Mouse (Mus musculus) frontal cortex, postnatal 14 days (tissue): ENCODE data around the gene Akap12.

Source experiments
- DNase-seq, 2 experiments: peaks; one replicate each; pipeline ENCODE4 v3.0.0; 2022; ENCODE audit warnings: low spot score in 2 of 2

Akap12 gene

DNA sequence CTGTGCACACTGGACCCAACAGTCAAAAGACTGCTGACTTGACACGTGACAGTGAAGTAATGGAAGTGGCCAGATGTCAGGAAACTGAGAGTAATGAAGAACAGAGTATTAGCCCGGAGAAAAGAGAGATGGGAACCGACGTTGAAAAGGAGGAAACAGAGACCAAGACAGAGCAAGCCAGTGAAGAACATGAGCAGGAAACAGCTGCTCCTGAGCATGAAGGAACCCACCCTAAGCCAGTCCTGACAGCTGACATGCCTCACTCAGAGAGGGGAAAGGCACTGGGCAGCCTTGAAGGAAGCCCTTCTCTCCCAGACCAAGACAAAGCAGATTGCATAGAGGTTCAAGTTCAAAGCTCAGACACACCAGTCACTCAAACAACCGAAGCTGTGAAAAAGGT lies 90.5 kb downstream of the Akap12 start:
- no peak for DNase-seq

DNA sequence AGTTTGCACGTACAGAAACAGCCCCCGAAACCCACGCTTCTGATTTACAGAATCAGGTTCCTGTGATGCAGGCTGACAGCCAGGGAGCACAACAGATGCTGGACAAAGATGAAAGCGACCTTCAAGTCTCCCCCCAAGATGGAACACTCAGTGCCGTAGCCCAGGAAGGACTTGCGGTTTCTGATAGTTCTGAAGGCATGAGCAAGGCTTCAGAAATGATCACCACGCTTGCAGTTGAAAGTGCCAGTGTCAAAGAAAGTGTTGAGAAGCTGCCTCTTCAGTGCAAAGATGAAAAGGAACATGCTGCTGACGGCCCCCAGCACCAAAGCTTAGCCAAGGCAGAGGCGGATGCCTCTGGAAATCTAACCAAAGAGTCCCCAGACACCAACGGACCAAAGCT lies 91.3 kb downstream of the Akap12 start:
- DNase-seq, result no peak

DNA sequence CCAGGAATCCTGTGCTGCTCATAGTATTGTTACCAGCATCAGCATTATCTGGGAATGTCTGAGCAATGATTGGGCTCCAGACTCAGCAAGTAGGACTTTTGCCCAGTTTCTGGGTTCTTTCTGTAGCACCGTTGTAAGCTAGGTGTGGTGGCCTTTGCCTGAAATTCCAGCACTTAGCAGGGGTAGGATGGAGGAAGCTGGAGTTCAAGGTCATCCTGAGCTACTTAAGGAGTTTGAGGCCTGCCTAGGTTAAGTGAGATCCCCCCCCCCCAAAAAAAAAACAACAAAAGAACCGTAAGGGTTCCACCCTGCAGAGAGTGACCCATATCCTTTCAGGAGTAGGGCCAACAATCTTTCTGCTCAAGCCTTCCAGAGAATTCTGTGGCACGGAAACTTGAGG lies 98.4 kb downstream of the Akap12 start:
- DNase-seq, result no peak

DNA sequence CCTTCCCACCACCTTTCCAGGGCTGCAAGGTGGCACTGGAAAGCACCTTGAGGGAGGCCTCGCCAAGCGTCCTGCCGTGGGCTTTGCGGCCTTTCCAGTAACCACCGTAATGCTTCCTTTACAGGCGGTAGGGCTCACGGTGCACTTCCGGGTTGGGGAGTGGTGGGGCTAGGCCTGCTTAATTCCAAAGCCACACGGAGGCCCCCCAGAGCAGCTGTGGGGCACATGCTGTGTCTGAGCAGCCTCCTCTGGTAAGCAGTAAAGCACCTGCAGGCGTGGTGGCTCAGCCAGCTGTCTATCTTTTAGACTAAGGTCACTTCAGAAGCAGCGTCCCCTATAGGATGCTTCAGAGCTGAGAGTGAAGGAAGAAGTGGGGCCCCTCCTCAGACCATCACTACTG lies 103.9 kb downstream of the Akap12 start:
- DNase-seq, result no peak

DNA sequence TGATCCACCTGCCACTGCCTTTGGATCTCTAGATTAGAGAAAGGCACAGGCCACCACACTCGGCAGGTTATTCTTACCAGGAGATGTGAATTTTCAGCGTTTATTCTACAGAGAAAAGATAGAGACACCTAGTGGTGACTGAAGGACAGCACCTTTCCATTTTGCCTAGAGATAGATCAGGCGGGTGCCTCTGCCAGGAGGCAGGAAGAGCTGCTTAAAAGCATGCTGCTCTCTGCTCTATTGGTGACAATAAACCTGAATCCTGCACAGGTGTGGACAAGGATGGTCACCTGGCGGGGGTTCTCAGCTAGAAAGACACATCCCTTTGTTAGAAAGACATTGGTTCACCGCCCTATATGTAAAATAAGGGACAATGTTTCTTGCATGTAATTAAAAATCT lies 105.8 kb downstream of the Akap12 start:
- DNase-seq, result peak in 1 of 2 experiments; percentile 32

DNA sequence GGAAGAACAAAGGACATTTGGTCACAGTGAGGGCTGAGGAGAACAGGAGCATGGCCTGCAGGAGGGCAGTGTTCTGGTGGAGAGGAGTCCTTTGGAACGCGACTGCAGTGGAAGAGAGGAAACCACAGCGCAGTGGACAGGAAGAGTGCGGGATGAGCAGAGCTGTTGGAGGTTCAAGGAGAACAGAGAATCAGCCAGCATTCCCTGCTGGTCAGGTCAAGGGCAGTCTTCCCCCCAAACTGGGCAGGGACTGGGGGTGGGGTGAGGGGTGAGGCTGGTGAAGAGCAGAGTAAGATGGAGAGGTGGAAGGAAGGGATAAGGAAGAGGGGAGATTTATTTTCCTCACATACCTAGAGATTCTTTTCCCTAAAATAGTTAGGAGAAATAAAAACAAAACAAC lies 107.4 kb downstream of the Akap12 start:
- DNase-seq, result no peak

DNA sequence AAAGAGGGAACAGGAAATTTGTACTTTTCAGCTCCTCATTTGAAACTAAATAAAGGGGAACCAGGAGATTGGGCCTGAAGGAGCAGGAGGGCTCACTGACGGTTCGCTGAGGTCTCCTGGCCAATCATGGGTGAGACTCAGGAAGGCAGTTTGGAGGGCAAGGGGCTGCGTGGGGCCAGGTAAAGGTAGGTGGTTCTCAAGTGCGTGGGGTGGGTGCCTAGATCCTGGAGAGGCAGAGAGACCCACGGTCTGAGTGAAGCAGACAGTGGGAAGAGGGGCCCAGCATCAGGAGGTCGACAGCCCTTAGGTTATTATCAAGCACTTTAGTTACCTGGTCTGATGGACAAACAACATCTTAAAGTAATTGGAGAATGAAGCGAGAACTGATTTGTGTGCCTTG lies 108.1 kb downstream of the Akap12 start:
- no peak for DNase-seq

DNA sequence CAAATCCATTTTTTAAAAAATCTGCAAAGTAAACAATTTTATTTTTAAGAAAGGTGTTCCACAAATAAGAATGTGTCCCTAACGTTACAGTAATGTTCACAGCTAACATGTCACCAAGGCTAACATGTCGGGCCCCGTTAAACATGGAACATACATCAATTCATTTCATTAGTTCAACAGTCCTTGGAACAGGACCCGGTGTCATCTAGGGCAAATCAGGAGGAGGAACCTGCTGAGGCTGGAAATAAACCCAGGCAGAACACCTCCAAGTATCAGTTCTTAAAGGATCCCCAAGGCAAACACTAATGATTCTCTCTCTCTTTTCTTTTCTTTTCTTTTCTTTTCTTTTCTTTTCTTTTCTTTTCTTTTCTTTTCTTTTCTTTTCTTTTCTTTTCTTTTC lies 108.6 kb downstream of the Akap12 start:
- no peak for DNase-seq

DNA sequence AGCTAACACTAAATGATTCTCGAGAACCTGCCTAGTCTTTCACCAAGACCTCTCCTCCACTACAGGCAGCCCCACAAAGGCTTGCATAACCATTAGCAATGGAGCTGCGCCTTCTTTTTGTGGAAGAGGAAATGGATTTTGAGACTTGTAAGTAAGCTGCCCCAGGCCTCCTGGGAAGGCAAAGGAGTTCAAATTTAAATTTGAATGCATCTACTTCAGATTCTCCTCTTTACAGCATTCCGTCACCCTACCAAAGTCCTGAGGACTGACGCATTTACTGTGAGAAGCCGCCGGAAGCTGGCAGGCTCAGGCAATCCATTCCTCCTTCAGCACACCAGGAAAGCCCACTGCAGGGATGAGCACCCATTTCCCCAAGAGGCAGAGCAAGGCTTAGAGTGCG lies 109.1 kb downstream of the Akap12 start:
- no peak for DNase-seq

DNA sequence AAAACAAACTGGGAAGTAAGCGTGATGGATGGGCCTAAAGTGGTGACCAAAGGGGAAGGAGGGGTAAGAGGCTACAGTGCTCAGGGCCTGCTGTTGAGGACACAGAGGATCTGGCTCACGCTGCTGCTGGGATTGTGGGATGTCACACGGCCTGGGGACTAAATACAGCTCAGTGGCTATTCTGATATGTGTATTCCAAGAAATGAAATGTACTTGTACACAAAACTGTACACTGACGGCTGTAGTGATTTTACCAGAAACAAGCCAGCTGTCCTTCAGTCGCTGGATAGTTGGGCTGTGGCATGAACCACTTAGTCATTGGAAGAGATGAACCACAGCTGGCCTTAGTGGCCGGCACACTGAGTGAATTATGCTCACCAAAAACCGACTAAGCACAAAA lies 110.3 kb downstream of the Akap12 start:
- DNase-seq, result no peak

DNA sequence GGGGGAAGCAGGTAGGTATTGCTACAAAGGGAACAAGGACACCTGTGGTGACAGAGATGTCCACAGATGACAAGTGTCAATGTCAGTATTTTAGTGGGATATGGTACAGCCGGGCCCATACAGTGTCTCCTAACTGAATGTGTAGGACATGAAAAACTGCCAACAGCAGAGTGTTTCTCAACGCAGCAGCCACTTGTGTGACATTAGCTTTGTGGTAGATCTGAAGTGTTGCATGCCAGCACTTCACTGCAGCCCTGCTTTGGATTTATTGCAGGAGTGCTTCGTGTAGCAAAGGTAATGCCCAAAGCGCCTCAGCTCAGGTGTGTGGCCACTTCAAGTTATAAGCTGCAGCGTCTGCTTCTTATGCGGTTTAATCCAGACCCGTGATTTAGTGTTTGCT lies 110.8 kb downstream of the Akap12 start:
- DNase-seq, result no peak

DNA sequence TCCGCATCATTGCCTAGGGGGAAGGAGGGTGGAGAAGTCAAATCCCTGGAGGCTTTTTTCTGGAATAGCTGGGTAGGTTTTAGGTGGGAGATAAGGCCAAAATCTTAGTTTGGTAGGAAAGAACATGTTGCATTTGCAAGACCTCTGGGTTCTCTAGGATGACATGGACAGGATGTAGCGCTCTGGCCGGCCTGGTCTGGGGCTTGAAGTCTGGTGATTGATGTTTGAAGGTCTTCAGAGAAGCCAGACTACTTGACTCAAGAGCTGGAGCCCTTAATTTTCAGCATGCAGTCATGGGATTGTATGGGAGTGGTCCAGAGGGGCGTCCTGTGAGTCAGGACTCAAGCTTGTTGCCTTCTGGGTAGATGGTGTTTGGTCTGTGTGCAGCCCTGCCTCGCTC lies 114.6 kb downstream of the Akap12 start:
- no peak for DNase-seq

DNA sequence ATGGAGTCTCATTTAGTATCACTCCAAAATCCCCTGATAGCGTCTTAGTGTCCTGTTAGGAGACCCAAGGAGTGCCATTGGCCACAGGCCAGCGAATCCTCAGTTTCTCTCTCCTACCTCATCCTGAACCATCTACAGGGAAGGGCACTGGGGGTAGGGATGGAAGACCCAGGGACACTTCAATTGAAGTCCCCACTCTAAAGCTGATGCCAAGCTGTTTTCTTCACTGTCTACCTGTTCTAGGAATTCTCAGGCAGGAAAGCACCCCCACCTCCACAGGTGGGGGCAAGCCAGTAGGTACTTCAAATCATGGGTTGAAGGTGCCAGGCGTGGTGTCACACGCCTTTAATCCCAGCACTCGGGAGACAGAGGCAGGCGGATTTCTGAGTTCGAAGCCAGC lies 118.1 kb downstream of the Akap12 start:
- no peak for DNase-seq

DNA sequence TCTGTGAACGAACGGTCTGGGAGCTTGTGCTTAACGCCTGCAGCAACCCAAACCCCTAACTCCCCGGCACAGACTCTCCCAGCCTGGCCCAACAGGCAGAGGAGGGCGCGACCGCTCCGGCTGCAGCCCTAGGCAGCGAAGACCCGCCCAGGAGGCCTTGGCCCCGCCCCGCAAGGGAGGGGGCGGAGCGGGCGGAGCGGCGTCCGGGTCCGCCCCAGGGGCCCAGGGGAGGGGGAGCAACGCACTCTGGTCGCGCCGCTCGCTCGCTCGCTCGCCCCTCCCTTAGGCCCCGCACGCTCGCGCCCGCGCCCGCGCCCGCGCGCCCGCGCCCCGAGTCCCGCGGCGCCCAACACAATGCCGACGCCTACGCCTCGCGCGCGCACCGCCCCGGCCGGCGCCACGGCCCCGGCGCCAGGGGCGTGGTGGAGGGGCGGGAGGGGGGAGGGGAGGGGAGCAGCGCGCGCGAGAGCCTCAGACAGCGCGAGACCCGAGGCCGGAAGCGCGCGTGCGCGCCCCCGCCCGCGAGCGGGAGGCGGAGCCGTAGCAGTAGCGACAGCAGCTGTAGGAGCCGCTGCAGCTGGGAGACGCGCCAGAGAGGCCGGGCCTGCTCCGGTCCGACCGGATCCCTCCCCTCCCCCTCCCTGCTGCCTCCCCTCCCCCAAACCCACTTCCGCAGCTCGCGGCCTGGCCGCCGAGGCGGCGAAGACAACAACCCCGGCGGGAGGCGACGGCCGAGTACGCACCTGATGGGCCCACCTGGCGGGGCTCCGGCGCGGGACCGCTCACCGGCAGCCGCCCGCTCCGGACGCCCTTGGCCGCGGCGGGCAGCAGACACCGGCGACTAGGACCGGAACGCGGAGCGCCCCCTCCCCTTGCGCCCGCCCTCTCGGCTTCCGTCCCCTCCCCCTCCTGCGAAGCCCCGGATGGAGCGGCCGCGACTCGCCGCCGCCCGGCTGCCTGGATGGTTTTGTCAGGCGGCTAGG lies 120.7 kb downstream of the Akap12 start:
- peak; percentile 88 to 89 for DNase-seq

DNA sequence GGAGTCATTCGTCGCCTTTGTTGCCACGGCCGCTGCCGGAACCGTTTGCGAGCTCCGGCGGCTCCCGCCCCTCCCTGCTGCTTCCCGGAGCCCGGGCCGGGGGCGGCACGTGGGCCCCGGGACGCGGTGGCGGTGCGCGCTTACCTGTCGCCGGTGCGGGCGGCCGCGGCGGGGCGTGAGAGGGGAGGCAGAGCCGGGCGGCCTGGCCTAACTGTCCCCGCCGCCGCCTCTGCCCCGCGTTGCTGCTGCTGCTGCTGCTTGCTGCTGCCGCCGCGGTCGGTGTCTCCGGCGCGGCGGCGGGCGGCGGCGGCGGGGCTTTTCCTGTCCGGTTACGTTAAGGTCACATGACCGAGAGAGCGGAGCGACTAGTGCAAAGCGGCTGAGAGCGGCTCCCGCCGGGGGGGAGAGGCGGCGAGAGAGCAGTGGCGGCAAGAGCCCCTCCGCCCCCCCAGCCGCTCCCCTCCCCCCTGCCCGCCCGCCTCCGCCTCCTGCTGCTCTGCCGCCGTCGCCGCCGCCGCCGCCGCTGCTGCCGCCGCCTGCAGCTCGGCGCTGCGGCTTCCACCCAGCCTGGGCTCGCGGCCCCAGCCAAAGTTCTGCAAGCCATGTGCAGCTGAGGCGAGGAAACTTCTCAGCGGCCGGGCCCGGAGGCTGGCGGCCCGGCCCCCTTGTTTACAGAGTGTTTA lies 121.7 kb downstream of the Akap12 start, which contains the start of gene Zbtb2:
Gene Zbtb2 (minus strand): TSS at position 408 of the 683 bp plus-strand sequence.
- peak; percentile 39 to 46 for DNase-seq

DNA sequence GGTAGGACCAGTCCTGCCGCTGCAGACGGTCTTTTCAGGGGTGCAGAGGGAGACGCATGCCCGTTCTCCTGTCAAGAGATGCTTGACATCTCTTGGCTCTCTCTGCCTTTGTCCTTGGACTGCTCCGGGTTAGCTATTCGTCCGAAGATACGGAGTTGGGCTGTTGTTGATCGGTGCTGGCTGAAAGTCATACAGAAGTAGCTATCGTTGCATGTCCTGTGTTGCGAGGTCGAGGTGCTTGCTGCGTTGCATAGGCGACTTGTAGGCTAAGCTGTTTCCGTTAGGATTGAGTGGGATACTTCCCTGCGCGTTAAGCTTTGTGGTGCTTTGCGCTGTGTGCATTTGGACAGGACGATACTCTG lies 122.2 kb downstream of the Akap12 start:
- no peak for DNase-seq

DNA sequence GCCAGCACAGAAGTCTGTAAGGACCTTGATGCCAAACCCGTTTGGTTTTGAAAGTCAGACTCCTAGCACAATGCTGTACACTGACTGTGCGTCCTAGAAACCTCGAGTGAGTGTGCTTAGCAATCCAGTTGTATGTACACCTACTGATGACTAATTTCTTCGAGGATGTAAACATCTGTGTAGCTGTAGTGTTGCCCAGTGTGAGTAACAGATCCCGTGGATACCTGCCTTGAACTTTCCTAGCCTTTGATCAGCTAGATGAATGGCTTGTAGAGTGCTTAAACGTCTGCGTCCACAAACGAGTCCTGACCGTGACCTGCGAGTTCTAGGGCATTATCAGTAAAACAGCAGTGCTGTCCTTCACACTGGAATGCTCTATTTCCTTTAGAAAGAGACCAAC lies 122.9 kb downstream of the Akap12 start:
- no peak for DNase-seq

DNA sequence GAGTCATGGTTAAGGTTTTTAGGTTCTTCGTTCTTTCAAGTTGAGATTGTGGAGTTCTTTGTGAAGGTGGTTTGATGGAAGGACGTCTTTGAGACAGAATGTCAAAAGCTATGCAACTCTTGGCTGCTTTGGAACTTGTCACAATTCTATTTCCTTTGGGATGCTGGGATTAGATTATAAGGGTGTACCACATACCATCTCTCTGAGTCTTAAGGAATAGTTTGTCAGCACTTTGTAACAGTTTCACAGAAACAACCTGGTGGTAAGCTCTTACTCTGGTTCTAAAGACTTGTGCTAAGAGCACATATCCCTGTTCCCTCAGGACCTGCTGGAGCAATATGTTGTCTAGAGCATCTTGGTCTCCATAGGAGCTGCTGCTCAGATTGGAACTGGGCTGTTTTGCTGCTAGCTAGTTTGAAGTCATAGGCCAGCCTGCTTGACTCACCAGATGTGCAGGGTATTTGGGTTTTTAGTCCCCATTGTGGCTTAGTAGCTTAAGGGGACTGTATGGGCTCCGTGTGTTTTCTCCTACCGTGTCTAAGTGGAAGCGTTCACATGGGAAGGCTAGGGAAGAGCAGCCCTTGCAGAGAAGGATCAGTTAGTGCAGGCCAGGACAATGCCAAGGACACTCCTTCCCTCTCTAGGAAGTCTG lies 123.4 kb downstream of the Akap12 start:
- DNase-seq, result no peak

DNA sequence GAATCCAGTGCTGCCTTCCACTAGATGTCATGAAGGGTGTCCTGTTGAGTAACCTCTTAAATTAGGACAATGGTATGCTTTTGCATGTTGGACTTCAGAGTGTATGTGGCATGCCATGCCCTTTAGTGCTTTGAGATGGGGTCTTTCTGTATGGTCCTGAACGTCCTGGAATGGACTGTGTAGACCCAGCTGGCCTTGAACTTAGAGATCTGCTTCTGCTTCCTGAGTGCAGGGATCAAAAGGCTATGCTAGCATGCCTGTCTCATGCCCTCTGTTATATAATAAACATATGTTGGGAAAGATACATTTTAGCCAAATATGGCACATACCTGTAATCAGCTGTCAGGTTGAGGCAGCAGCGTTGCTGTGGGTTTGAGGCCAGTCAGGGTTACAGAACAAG lies 124.4 kb downstream of the Akap12 start:
- no peak for DNase-seq

DNA sequence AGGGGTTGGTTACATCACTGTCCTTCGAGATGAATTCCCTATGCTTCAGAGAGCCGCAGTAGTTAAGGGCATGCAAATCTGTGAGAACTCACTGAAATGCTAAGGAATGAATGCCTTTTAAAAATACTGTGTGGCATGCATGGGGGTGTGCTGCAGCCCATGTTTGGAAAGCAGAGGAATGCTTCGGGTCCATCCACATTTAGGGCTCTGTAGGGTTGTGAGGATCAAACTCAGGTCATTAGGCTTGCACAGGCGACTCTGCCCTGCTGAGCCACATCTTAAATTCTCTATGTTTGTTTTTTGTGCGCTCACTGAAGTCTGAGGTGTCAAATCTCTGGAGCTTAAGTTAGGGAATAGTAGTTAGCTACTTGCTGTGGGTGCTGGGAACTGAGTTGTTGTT lies 124.9 kb downstream of the Akap12 start:
- DNase-seq, result no peak

DNA sequence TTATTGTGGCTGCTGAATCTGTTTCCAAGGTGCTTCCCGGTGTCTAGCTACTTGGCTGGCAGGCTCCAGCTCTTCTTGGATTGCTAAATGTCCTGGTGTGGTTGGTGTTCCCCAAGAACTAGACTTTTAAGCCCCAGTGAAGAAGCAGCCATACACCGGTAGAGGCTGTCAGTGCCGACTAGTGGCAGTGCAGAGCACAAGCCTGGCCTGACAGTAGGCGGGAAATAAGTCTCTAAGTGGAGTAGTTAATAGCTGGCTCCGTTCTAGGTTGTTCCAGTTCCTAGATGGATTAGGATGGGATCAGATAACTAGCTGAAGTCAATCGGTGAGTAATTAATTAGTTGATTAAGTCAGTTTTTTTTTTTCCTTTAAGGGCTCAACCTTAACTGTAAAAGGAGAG lies 125.7 kb downstream of the Akap12 start:
- no peak for DNase-seq

DNA sequence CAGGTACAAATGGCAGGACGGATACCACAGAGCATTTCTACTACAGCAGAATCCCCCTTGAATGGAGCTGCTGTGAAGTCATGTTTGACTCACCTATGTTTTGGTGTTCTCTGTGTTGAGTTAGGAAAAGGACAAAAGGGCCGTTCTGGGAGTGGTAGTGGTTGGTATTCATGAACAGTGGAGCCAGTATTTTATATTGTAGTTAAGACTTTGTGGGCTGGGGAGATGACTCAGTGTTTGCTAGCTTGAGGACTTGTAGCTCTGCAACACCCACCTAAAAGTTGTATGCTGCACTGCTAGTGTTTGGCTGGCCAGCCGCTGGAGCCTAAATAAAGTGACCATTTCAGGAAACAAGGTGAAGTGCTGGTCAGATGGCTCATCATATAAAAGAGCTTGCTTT lies 129.1 kb downstream of the Akap12 start:
- no peak for DNase-seq

DNA sequence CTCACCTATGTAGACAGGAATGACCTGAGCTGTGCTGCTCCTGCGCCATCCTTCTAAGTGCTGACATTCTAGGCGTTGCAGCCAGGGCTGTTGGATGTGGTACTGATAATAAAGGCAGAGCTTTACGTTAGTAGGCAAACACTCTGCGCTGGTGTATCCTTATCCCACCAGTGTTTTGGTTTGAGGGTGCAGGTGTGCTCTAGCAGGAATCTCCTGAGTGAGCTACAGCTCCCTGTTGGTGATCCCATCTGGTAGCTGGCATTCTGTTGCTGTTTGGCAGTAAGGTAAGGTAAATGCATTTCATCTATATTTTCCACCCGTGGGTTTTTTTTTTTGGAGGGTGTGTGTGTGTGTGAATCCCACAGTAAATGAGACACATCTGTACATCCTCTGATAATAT lies 131.9 kb downstream of the Akap12 start:
- no peak for DNase-seq
